Mouse (Mus musculus): Measurements from ENCODE around the gene Ccdc13.

Ccdc13 gene

DNA sequence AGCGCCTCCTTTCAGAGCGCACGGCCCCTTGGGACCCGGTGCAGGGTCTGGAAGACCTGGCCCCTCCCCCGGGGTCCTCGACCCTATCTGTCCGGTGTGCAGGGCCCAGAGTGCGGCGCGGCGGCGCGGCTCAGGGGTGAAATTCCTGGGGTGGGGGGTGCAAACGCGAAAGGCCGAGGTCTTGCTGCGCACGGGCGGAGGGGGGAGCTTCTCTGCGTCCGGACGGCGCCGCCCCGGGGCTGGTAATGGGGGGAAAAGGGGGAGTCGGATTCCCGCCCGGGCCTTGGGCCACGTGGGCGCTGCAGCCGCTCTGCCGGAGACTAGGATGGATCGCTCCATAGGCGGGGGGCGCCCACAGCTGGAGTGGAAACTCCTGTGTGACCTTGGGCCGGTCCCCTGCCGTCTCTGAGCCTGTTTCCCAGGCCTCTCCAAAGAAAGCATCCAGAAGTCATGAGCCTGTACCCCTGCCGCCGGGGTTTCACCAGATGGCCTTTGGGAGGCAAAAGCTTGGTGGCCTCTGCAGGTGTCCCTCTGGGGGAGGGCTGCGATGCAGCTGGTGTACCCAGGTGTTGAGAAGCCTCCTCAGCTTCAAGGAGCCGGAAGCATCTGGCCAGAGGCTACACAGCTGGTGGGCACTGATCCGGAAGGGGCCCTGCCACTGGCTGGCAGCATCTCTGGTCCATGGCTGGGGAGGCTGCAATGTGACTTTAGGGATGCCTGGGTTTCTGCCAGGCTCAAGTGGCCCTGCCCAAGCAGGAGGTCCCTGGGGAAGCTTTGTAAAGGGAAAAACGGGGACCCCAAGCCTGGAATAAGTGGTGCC lies 78.8 kb downstream of the Ccdc13 start:
- peak; percentile 35 for DNase-seq (ENCODE audit: low read depth, low spot score)

DNA sequence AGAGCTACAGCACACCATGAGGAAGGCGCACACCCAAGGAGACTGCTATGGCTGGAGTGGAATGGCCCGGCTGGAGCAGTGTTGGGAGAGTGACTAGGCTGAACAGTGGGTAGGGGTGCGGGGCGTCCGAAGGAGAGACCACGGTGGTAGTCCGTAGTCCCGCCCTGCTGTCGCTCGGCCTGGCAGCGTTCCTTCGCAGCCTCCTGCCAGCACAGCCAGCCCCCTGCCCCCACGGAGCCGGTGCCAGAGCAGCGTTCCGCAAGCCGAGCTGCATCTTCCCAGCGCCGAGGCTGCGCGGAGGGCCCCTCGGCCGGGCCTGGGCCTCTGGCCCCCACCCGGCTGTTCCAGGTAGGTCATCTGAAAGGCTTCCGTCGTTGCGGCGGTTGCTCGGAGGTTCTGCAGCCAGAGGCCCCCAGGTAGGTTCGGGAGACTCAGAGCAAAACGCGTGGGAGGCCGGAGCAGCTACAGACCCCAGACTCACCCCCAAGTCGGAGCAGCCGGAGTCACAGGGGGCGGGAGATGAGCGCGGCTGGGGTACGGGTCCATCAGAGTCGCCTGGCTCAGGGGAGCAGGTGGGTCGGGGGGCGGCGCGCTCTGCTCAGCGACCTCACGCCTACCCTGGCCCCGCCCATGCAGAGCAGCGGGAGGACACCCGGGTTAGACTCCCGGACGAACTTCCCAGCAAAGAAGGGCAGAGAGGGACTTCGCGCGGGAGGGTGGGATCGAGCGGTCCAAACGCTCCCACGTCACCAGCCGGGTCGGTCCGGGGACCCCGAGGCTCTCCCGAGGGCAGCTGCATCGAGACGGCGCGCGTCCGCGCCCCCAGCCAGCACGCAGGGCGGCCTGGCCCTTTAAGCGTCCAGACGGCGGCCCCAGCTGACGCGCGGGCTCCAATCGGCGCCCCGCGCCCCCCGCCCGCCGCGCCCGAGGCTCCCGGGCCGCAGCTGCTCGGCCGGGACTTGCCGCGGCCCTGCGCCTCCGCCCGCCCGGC lies 79.9 kb downstream of the Ccdc13 start, which contains the start of gene Zfp651:
Gene Zfp651, plus strand, starts transcription at position 240 of the 991 bp plus-strand sequence.
- DNase-seq (ENCODE audit: low read depth, low spot score) = peak; percentile 61

DNA sequence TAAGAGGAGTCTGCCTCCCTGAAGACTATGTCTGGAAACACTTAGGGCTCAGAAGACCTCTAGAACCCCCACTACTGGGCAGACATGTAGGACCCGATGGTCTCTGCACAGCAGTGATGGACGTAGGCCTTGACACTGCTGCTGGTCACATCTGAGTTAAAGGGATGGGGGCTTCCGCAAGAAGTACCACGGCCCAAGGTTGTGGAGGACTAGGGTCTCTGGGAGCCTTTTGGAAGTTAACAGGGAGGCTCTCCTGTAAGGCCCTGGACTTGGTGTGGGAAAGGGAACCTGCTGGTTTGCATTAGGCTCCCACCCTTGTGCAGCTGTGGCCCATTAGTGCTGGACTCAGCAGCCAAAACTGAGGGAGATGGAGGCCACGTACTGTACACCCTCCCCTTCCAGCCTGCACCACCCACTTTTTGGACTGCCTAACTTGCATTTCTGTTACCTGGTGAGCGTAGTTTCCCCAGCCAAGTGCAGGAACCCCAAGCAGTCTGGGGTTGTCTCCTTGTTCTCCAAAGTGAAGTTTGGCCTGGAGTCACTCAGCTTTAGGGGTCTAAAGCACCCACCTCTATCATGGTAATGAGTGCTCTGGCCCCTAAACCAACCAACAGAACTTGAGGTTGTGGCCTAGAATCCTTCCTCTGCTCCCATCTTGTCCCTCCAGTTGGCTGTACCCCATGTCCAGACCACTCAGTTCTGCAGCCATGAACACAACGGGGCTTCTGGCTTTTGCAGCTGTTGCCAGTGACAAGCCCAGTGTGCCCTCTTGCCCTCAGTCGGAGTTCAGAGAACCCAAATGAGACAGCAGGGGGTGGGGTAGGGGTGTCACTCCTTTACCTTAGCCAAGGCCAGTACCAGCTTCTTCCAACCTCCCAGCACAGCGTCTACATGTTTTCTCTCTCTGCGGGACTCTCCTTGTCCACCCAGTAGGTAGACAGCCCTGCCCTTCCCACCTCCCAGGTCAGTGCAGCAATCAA lies 81.1 kb downstream of the Ccdc13 start:
- DNase-seq (ENCODE audit: low read depth, low spot score) = no peak

DNA sequence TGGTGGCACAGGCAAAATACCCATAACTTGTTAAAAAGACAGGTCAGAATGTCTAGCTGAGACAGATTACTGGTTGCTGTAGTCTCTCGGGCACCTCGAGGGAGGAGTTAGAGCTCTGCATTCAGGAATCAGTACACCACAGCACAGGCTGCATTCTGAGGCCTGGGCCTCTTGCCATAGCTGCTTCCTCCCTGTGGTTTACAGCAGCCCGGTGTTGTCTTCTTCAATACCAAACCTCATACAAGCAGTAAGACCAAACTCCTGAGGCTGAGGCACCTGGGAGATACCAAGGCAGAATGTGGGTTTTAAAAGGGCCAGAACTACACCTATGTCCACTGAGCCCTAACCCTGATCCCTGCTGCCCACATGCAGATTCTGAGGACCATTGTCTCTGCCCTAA lies 81.8 kb downstream of the Ccdc13 start:
- DNase-seq (ENCODE audit: low read depth, low spot score) = no peak

DNA sequence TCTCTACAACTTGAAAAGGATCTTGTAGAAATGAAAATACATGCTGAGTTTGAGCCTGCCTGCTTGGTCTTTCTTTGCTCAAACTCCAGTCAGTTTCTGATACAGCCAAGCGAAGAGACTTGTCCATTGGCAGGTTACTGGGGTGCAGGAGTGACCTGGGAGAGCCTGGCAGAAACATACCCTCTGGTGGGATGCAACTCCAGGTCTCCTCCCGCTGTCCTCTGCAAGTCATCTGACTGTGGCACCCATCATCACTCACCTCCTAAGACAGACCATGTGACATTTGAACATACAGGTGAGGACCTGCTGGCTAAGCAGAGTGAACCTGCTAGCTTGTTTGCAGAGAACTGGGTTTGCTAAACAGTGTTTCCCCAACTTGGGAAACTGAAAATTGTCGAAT lies 82.5 kb downstream of the Ccdc13 start:
- DNase-seq (ENCODE audit: low read depth, low spot score) = no peak

DNA sequence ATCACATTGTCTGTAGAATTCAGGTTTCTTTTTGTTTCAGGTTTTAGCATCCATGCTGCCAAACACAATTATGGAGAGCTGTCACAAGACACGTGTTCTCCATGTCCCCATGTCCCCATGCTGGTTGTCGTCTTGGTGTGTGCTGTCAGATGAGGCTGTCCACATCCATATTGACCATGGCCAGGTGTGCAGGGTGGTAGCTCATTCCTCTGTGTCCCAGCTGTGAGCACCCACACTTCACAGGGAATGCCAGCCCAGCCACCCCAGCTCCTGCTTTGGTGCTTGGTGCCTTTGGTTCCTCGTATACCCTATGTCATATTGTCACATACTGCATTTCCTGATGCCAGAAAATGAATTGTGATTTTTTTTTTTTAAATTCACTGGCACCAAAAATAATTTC lies 84.6 kb downstream of the Ccdc13 start:
- no peak for DNase-seq (ENCODE audit: low read depth, low spot score)

DNA sequence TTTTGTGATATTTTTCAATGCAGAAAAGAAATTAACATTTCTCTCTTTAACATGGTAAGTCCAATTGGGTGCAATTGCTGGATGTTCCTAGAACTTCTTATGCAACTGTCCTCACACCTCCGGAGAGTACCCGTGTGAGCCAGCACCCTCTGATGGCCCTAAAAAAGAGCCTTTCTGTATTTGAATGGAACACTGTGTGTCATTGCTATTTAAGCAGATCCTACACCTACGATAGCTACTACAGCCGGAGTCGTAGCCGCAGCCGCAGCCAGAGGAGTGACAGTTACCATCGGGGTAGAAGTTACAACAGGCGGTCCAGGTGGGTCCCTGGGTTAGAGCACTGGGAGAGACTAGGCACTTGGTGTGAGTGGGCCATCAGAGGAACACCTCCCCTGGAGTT lies 86.5 kb downstream of the Ccdc13 start:
- no peak for DNase-seq (ENCODE audit: low read depth, low spot score)
